Mouse (Mus musculus): ENCODE measurements around the gene Naa80. TPM values are rescaled to one million over a fixed set of nuclear protein-coding genes. Genes with fewer than 3 reads are reported as not detected.
"Not testable (repeated sequence)": the region's sequence is repeated elsewhere in the genome, so short reads cannot be mapped to it uniquely, and the experiment has no call there.

The Naa80 gene
- polyA plus RNA-seq, 1 experiment from 2014 or later = 21.8 TPM

DNA sequence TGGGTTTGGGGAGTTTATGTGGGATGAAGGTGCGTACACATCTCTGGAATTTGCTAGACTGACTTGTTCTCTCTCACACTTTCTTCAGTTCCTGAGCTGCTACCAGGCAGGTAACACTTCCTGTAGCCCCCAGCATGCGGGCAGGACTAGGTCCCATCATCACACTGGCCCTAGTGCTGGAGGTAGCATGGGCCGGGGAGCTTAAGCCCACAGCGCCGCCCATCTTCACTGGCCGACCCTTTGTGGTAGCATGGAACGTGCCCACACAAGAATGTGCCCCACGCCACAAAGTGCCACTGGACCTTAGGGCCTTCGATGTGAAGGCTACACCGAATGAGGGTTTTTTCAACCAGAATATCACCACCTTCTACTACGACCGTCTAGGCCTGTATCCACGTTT, 8.7 kb upstream of the Naa80 start:
- no peak for ATAC-seq (ENCODE audit: low FRiP score, low TSS enrichment)
- H3K4me3 ChIP-seq (ENCODE audit: low read length) = peak overlapping the region; percentile 87
- H3K27me3 ChIP-seq (ENCODE audit: insufficient read depth, low read length) = no peaks in the 10 kb centered on the region
- H3K9ac ChIP-seq (replicated peaks; ENCODE audit: low read length) = peak overlapping the region; percentile 85
- H3K4me1 ChIP-seq (ENCODE audit: insufficient read depth, low read length) = peaks cover 39% of the 10 kb centered on the region
- peak overlapping the region; percentile 58 for H3K4me2 ChIP-seq (replicated peaks; ENCODE audit: low read depth, low read length)
- H3K36me3 ChIP-seq (ENCODE audit: insufficient read depth, low read length) = peaks cover 43% of the 10 kb centered on the region
- no peaks in the 10 kb centered on the region for H3K9me3 ChIP-seq (ENCODE audit: low read length)
- WGBS = 34% methylated on average over 13 of the region's 13 CpGs
- H3K27ac ChIP-seq (ENCODE audit: low read length) = peak overlapping the region; percentile 96; the same call in 1 of the 2 replicates

DNA sequence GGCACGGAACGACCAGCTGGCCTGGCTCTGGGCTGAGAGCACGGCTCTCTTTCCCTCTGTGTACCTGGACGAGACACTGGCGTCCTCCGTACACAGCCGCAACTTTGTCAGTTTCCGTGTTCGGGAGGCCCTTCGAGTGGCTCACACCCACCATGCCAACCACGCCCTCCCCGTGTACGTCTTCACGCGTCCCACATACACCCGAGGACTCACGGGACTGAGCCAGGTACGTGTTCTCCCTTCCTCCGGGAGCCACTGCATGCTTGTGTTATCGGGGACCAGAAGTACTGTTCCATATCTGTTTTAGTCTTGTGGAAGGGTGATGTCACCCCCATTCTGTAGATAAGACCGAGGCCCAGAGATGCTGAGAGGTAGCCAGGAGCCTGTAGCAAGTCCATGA, 7.8 kb upstream of the Naa80 start:
- H3K9ac ChIP-seq (replicated peaks; ENCODE audit: low read length) = peak overlapping the region; percentile 85
- peaks cover 42% of the 10 kb centered on the region for H3K36me3 ChIP-seq (ENCODE audit: insufficient read depth, low read length)
- no peak overlapping the region for H3K27ac ChIP-seq (ENCODE audit: low read length)
- peak overlapping the region; percentile 87 for H3K4me3 ChIP-seq (ENCODE audit: low read length)
- WGBS = 89% methylated on average over 21 of the region's 21 CpGs
- H3K9me3 ChIP-seq (ENCODE audit: low read length) = no peaks in the 10 kb centered on the region
- no peak for ATAC-seq (ENCODE audit: low FRiP score, low TSS enrichment)
- peak overlapping the region; percentile 58 for H3K4me2 ChIP-seq (replicated peaks; ENCODE audit: low read depth, low read length)
- H3K4me1 ChIP-seq (ENCODE audit: insufficient read depth, low read length) = peaks cover 43% of the 10 kb centered on the region
- H3K27me3 ChIP-seq (ENCODE audit: insufficient read depth, low read length) = no peaks in the 10 kb centered on the region

DNA sequence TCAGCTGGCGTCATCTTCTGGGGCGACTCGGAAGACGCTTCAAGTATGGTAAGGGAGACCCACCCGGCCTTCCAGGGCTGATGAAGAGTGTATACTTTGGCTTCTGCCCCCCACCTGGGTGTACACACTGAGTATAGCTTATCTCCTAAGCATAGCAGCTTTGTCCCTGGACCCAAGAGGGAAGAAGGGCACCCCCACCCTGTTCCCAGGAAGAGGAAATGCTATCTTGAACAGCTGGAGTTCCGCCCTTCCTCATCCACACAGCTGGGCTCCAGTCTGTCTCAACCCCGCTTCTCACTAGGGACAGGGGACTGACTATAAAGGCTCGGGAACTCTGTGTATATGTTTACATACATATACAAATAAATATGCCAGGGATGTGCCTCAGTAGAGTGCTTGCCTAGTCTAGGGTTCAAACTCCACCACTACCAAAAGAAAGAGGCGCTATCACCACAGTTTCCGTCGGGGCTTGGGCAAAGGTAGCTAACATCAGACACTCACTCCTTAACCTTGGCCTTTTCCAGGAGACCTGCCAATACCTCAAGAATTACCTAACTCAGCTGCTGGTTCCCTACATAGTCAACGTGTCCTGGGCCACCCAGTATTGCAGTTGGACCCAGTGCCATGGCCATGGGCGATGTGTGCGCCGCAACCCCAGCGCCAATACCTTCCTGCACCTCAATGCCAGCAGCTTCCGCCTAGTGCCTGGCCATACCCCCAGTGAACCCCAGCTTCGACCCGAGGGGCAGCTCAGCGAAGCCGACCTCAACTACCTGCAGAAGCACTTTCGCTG, 7.0 kb upstream of the Naa80 start:
- no peak for ATAC-seq (ENCODE audit: low FRiP score, low TSS enrichment)
- WGBS = 90% methylated on average over 22 of the region's 22 CpGs
- Histone ChIP-seq H3K27ac (ENCODE audit: low read length) (no peak overlapping the region), H3K4me2 (replicated peaks; ENCODE audit: low read depth, low read length) (peak overlapping the region; percentile 58), H3K36me3 (ENCODE audit: insufficient read depth, low read length) (peaks cover 42% of the 10 kb centered on the region), H3K9me3 (ENCODE audit: low read length) (no peaks in the 10 kb centered on the region), H3K4me1 (ENCODE audit: insufficient read depth, low read length) (peaks cover 47% of the 10 kb centered on the region), H3K4me3 (ENCODE audit: low read length) (0 out of 2 replicates have a peak overlapping the region, but pooled peaks have one; percentile 2), H3K9ac (replicated peaks; ENCODE audit: low read length) (no peak overlapping the region), H3K27me3 (ENCODE audit: insufficient read depth, low read length) (no peaks in the 10 kb centered on the region)

DNA sequence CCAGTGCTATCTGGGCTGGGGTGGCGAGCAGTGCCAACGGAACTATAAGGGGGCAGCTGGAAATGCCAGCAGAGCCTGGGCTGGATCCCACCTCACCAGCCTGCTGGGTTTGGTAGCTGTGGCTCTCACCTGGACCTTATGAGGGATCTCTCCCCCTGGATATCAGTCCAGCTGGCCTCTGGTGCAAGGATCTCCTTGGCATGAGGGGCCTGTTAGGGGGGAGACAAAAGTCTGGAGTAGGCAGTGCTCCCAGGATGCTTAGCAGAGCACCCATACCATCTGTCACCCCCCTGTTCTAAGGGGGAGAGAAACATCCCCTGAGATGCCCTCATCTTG, 6.4 kb upstream of the Naa80 start:
- Histone ChIP-seq H3K4me3 (ENCODE audit: low read length) (no peak overlapping the region), H3K27me3 (ENCODE audit: insufficient read depth, low read length) (no peaks in the 10 kb centered on the region), H3K4me2 (replicated peaks; ENCODE audit: low read depth, low read length) (no peak overlapping the region), H3K9ac (replicated peaks; ENCODE audit: low read length) (no peak overlapping the region), H3K36me3 (ENCODE audit: insufficient read depth, low read length) (peaks cover 42% of the 10 kb centered on the region), H3K4me1 (ENCODE audit: insufficient read depth, low read length) (peaks cover 47% of the 10 kb centered on the region), H3K27ac (ENCODE audit: low read length) (no peak overlapping the region), H3K9me3 (ENCODE audit: low read length) (no peaks in the 10 kb centered on the region)
- 96% methylated on average over 2 of the region's 2 CpGs for whole genome bisulfite sequencing
- no peak for ATAC-seq (ENCODE audit: low FRiP score, low TSS enrichment)

DNA sequence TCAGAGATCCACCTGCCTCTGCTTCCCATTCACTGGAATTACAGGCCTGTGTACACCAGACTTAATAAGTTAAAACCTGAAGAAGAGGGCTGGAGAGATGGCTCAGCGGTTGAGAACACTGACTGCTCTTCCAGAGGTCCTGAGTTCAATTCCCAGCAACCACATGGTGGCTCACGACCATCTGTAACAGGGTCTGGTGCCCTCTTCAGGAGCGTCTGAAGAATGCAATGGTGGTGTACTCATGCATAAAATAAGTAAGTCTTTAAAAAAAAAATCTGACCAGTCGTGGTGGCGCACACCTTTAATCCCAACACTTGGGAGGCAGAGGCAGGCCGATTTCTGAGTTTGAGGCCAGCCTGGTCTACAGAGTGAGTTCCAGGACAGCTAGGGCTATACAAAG, 4.9 kb upstream of the Naa80 start:
- not testable (repeated sequence) for H3K4me2 ChIP-seq (replicated peaks; ENCODE audit: low read depth, low read length); H3K4me3 ChIP-seq (ENCODE audit: low read length); H3K27me3 ChIP-seq (ENCODE audit: insufficient read depth, low read length); H3K27ac ChIP-seq (ENCODE audit: low read length); ATAC-seq (ENCODE audit: low FRiP score, low TSS enrichment); H3K9ac ChIP-seq (replicated peaks; ENCODE audit: low read length); H3K9me3 ChIP-seq (ENCODE audit: low read length)
- WGBS = 92% methylated on average over 6 of the region's 6 CpGs
- Histone ChIP-seq H3K4me1 (ENCODE audit: insufficient read depth, low read length) (peaks cover 44% of the 10 kb centered on the region), H3K36me3 (ENCODE audit: insufficient read depth, low read length) (peaks cover 42% of the 10 kb centered on the region)

DNA sequence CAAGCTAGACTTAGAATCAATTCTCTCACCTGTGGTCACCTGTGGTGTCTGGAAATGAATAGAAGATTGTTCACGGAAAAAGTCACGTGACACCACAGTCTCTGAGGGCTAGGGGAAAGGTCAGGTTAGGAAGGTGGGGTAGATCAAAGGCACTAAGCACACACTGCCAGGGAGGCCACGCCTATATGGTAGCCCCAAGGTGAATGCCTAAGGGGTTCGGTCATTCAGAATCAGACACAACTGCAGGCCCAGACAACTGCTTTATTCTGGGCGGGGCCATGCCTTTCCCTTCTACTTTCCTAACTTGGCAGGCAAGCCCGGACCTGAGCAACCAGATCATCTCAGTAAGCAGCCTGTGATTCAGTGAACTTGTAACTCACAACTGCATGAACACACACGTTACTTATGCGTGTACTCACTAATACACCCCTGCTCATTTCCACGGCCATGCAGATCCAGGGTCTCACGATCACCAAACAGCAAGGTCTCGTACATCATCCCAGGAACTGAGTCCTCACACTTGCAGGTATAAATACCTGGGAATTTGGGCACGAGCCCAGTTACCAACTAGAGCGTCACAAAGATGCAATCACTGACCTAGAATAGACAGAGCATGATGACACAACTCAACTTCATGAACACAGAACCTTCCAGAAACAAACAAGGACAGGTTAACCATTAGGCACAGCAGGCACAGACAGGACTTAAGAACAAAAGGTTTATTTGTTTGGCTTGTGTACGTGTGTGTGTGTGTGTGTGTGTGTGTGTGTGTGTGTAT, 2.9 kb upstream of the Naa80 start:
- Histone ChIP-seq H3K36me3 (ENCODE audit: insufficient read depth, low read length) (peaks cover 37% of the 10 kb centered on the region), H3K4me1 (ENCODE audit: insufficient read depth, low read length) (peaks cover 44% of the 10 kb centered on the region), H3K27ac (ENCODE audit: low read length) (peak overlapping the region; percentile 57), H3K27me3 (ENCODE audit: insufficient read depth, low read length) (no peaks in the 10 kb centered on the region), H3K4me2 (replicated peaks; ENCODE audit: low read depth, low read length) (no peak overlapping the region), H3K9ac (replicated peaks; ENCODE audit: low read length) (no peak overlapping the region), H3K9me3 (ENCODE audit: low read length) (no peaks in the 10 kb centered on the region), H3K4me3 (ENCODE audit: low read length) (no peak overlapping the region)
- 81% methylated on average over 14 of the region's 14 CpGs for WGBS
- ATAC-seq (ENCODE audit: low FRiP score, low TSS enrichment) = no peak

DNA sequence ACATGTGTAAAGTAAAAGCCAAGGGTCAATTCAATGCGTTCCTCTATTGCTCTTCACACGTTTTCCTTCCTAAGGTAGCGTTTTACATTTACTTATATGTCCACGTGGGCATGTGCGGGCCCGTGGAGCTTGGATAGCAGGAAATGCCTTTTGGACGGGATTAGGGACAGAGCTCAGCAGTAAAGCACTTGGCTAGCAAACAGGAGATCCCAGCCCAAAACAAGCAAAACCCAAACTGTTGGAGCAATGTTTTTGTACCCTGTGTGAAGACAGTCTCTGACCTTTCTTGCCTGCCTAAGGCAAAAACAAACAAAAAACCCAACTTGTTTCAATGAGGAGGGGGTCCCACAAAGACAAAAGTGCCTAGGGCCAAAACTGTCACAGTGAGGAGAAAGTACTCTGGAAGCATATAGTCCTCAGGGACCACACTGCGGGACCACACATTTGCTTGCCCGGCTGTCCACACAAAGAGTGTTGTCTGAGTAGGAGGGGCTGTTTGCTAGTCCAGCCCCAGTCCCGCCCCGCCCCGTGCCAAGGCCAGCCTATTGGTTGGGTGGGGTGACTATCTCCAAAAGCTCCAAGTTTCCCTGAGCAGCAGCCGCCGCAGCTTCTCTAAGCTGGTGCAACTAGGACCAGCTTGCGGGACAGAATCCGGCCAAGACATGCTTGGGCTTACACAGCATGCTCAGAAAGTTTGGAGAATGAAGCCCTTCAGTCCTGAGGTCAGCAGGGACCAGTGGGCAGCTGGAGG, 2.2 kb upstream of the Naa80 start, which contains the start of gene Hyal1:
TSS of gene Hyal1 (plus strand) at position 571 of the 751 bp plus-strand sequence.
- peaks cover 29% of the 10 kb centered on the region for H3K36me3 ChIP-seq (ENCODE audit: insufficient read depth, low read length)
- H3K9me3 ChIP-seq (ENCODE audit: low read length) = no peaks in the 10 kb centered on the region
- H3K4me3 ChIP-seq (ENCODE audit: low read length) = peak within 1 kb of the TSS; percentile 49
- peak; percentile 78 for ATAC-seq (ENCODE audit: low FRiP score, low TSS enrichment)
- peaks cover 42% of the 10 kb centered on the region for H3K4me1 ChIP-seq (ENCODE audit: insufficient read depth, low read length)
- H3K27me3 ChIP-seq (ENCODE audit: insufficient read depth, low read length) = no peaks in the 10 kb centered on the region
- H3K4me2 ChIP-seq (replicated peaks; ENCODE audit: low read depth, low read length) = peak within 1 kb of the TSS; percentile 59
- peak within 1 kb of the TSS; percentile 57 for H3K27ac ChIP-seq (ENCODE audit: low read length)
- 21% methylated on average over 16 of the region's 16 CpGs for WGBS
- peak within 1 kb of the TSS; percentile 68 for H3K9ac ChIP-seq (replicated peaks; ENCODE audit: low read length)

DNA sequence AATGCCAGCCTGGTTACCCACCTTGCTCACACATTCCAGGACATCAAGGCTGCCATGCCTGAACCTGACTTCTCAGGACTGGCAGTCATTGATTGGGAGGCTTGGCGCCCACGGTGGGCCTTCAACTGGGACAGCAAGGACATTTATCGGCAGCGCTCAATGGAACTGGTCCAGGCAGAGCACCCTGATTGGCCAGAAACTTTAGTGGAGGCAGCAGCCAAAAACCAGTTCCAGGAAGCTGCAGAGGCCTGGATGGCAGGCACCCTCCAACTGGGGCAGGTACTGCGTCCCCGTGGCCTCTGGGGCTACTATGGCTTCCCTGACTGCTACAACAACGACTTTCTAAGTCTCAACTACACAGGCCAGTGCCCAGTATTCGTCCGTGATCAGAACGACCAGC, 816 bp upstream of the Naa80 start:
- peaks cover 48% of the 10 kb centered on the region for H3K4me1 ChIP-seq (ENCODE audit: insufficient read depth, low read length)
- no peak overlapping the region for H3K27ac ChIP-seq (ENCODE audit: low read length)
- no peak for ATAC-seq (ENCODE audit: low FRiP score, low TSS enrichment)
- peaks cover 18% of the 10 kb centered on the region for H3K36me3 ChIP-seq (ENCODE audit: insufficient read depth, low read length)
- no peak overlapping the region for H3K9ac ChIP-seq (replicated peaks; ENCODE audit: low read length)
- 96% methylated on average over 10 of the region's 10 CpGs for WGBS
- H3K27me3 ChIP-seq (ENCODE audit: insufficient read depth, low read length) = no peaks in the 10 kb centered on the region
- H3K4me2 ChIP-seq (replicated peaks; ENCODE audit: low read depth, low read length) = no peak overlapping the region
- no peaks in the 10 kb centered on the region for H3K9me3 ChIP-seq (ENCODE audit: low read length)
- no peak overlapping the region for H3K4me3 ChIP-seq (ENCODE audit: low read length)

DNA sequence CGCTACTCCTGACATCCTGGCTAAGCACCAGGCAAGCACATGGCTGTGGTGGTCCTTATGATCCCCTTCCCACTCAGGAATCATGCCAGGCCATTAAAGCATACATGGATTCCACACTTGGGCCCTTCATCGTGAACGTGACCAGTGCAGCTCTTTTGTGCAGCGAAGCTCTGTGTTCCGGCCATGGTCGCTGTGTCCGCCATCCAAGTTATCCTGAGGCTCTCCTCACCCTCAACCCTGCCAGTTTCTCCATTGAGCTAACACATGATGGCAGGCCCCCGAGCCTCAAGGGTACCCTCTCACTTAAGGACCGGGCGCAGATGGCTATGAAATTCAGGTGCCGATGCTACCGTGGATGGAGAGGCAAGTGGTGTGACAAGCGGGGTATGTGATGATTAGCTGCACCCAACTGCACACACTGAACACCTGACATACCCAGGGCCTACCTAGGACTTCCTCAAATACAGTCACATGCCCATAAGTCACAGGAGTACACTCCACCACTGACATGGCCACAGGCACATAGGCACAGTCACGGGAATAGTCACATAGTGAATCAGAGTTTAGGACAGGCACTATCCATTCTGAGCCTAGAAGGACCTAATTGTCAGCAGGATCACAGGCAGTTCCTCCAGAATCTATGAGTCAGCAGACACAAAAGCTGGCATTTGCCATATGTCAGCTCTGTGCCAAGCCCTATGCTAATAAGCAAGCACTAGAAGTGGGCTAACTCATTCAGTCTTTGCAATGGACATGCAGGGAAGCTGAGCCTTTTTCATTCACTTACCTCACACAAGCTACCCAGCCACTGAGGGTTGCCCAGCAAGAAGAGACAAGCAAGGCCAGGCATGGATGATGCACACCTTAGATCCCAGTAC, 575 bp downstream of the Naa80 start:
- ATAC-seq (ENCODE audit: low FRiP score, low TSS enrichment) = no peak
- WGBS = 94% methylated on average over 14 of the region's 14 CpGs
- Histone ChIP-seq H3K9ac (replicated peaks; ENCODE audit: low read length) (no peak overlapping the region; the same call in 1 of the 2 replicates), H3K4me1 (ENCODE audit: insufficient read depth, low read length) (peaks cover 48% of the 10 kb centered on the region), H3K4me2 (replicated peaks; ENCODE audit: low read depth, low read length) (no peak overlapping the region), H3K27me3 (ENCODE audit: insufficient read depth, low read length) (no peaks in the 10 kb centered on the region), H3K9me3 (ENCODE audit: low read length) (no peaks in the 10 kb centered on the region), H3K36me3 (ENCODE audit: insufficient read depth, low read length) (peaks cover 14% of the 10 kb centered on the region), H3K27ac (ENCODE audit: low read length) (peak overlapping the region; percentile 96; the same call in 1 of the 2 replicates), H3K4me3 (ENCODE audit: low read length) (no peak overlapping the region)

All from kidney, embryonic 16.5 days (tissue).